Mouse (Mus musculus) intestine, embryonic 14.5 days (tissue): ENCODE measurements around the gene Spock2. TPM values are rescaled to one million over a fixed set of nuclear protein-coding genes. Genes with fewer than 3 reads are reported as not detected.
"Not testable (repeated sequence)": the region's sequence is repeated elsewhere in the genome, so short reads cannot be mapped to it uniquely, and the experiment has no call there.

Experiments
- ATAC-seq: fragments of 200-750 bp; cut with Nextera tagmentation; replicated peaks from 2 replicates; pipeline ENCODE4 v1.8.0; 2017; ENCODE audit warnings: low read depth, moderate number of reproducible peaks, moderate TSS enrichment, moderate library complexity; ENCODE audit not compliant: low FRiP score, low TSS enrichment
- DNase-seq: peaks from one replicate; pipeline ENCODE4 v3.0.0-alpha.2; 2018; ENCODE audit warnings: low spot score
- H3K27ac ChIP-seq: fragments of 300-500 bp; sonication (generic); 2 replicates; pipeline ENCODE4 v1.5.1; 2014; ENCODE audit warnings: low read depth, mild to moderate bottlenecking, control low read depth
- H3K27me3 ChIP-seq: fragments of 300-500 bp; sonication (generic); replicated peaks from 2 replicates; pipeline ENCODE4 v1.6.1; 2014; ENCODE audit warnings: low read length, control low read depth; ENCODE audit not compliant: control insufficient read depth, insufficient read depth
- H3K36me3 ChIP-seq: fragments of 300-500 bp; sonication (generic); 2 replicates; pipeline ENCODE4 v1.6.1; 2014; ENCODE audit warnings: low read length, control low read depth; ENCODE audit not compliant: control insufficient read depth, insufficient read depth
- H3K4me1 ChIP-seq: fragments of 300-500 bp; sonication (generic); replicated peaks from 2 replicates; pipeline ENCODE4 v1.6.1; 2014; ENCODE audit warnings: low read length, control low read depth, mixed read lengths; ENCODE audit not compliant: control insufficient read depth, insufficient read depth
- H3K4me2 ChIP-seq: fragments of 300-500 bp; sonication (generic); 2 replicates; pipeline ENCODE4 v1.6.1; 2014; ENCODE audit warnings: low read length
- H3K4me3 ChIP-seq: fragments of 300-500 bp; sonication (generic); 2 replicates; pipeline ENCODE4 v1.5.1; 2014; ENCODE audit warnings: low read depth, low read length, control low read depth, mixed read lengths
- H3K9ac ChIP-seq: fragments of 300-500 bp; sonication (generic); 2 replicates; pipeline ENCODE4 v1.6.1; 2014; ENCODE audit warnings: mild to moderate bottlenecking, low read length
- H3K9me3 ChIP-seq: fragments of 300-500 bp; sonication (generic); 2 replicates; pipeline ENCODE4 v1.6.1; 2016; ENCODE audit warnings: low read length, control low read depth; ENCODE audit not compliant: control insufficient read depth
- WGBS: fragments of 180-500 bp; shearing (Covaris S2); extraction: QIAGEN DNeasy Blood & Tissue Kit; methylation state at CpG from one replicate; pipeline ENCODE4 v1.1.7; 2014; 5-methylcytosine and 5-hydroxymethylcytosine counted together
- polyA plus RNA-seq: library from polyadenylated mRNA; unstranded; fragments of >200 nt; fragmentation: Nextera tagmentation; extraction: Ambion mirVana; gene quantifications from 2 replicates; pipeline ENCODE4 v1.2.1, GENCODE M21; 2014

Gene Spock2
- polyA plus RNA-seq, 1 experiment from 2014 or later, result 3.7 TPM

DNA sequence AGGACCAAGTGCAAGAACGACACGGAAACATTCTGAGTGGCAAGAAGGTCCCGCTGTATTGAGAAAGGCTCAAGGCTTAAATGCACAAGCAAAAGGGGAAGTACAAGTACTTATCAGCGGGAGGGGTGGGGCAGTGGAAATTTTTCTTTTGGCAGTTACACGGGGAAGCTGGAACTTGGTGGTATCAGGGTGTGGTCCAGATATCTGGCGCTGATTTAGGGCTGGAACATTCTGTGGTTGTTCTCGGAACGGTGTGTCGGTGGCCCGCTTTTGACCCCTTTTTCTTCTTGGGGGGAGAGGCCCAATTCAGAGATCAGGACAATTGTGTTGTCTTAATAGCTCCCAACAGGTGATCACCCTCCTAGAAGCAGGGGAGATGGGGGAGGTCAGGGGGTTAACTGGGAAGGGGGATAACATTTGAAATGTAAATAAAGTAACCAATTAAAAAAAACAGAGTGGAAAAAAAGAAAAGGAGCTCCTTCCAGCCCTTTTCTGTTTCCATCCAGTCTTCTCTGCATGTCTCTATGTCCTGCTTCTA, 41.6 kb downstream of the Spock2 start:
- 0 out of 2 replicates have a peak, but pooled peaks have one; percentile 30 for ATAC-seq
- 64% methylated on average over 10 of the region's 10 CpGs for WGBS
- H3K9ac ChIP-seq, DNase-seq, H3K36me3 ChIP-seq, H3K27ac ChIP-seq, H3K4me2 ChIP-seq, H3K4me1 ChIP-seq, H3K9me3 ChIP-seq, H3K27me3 ChIP-seq, H3K4me3 ChIP-seq: not testable (repeated sequence)

- Histone ChIP-seq H3K27ac (no peak overlapping the region), H3K9me3 (no peaks in the 10 kb centered on the region), H3K4me1 (no peaks in the 10 kb centered on the region), H3K4me3 (no peak overlapping the region), H3K27me3 (no peaks in the 10 kb centered on the region), H3K4me2 (no peak overlapping the region), H3K9ac (no peak overlapping the region), H3K36me3 (no peaks in the 10 kb centered on the region)
- WGBS, result 4% methylated on average over 5 of the region's 5 CpGs
- peak; percentile 95 for DNase-seq
- ATAC-seq, result peak; percentile 64; the same call in 1 of the 2 replicates
These were observed 42.1 kb downstream of the Spock2 start for GRCm38 (mm10) chr10:60148087-60148486.

DNA sequence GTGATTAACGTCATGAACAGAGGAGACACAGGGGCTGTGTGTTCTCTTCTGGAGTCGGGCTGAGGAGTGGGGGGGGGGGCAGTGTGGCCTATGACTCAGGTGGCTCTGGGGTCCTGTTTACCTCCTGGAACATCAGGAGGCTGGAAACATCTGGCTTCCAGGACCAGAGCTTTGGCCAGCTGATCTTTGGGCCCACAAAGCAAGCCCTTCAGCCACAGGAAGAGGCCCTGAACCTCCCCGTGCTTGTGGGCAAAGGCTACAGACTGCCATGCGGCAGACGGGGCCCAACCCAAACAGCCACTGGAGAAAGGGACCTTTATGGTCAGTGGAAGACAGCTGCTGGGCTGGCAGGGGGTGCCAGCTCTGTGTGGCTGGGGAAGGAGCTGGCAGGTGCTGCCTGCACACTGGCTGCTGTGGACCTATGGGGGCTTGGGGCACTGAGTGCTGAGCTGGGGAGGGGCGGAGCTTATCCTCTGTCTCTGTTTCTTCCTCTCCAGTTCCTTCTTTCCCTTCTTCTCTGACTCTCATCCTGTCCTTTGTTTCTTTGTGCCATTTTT, 45.2 kb downstream of the Spock2 start:
- Histone ChIP-seq H3K36me3 (no peaks in the 10 kb centered on the region), H3K4me2 (no peak overlapping the region), H3K27me3 (no peaks in the 10 kb centered on the region), H3K4me3 (no peak overlapping the region), H3K9me3 (no peaks in the 10 kb centered on the region), H3K9ac (no peak overlapping the region), H3K27ac (no peak overlapping the region), H3K4me1 (no peaks in the 10 kb centered on the region)
- no peak for DNase-seq
- WGBS, result 63% methylated on average over 6 of the region's 6 CpGs
- ATAC-seq, result no peak

DNA sequence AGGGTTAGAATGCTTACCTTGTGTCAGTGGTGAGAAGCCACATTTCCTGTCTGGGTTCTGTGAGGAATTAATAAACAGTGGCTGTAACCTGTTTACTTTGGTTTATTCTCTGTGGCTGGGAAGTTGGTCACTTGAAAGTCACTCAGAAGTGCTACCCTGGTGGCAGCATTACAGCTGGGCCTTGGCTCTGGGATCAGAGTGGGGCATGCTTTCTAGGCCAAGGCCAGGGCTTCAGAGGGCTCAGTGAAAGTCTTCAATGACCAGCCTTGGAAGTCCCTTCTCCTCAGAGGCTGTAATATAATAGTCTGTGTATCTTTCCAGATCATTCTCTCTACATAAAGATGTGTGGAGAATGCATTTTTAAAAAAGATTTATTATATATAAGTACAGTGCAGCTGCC, 50.0 kb downstream of the Spock2 start:
- no peak overlapping the region for H3K9ac ChIP-seq
- no peaks in the 10 kb centered on the region for H3K4me1 ChIP-seq
- ATAC-seq, result no peak
- H3K27ac ChIP-seq, result no peak overlapping the region
- DNase-seq, result no peak
- no peaks in the 10 kb centered on the region for H3K27me3 ChIP-seq
- H3K4me2 ChIP-seq, result no peak overlapping the region
- no peaks in the 10 kb centered on the region for H3K36me3 ChIP-seq
- no peaks in the 10 kb centered on the region for H3K9me3 ChIP-seq
- no peak overlapping the region for H3K4me3 ChIP-seq

DNA sequence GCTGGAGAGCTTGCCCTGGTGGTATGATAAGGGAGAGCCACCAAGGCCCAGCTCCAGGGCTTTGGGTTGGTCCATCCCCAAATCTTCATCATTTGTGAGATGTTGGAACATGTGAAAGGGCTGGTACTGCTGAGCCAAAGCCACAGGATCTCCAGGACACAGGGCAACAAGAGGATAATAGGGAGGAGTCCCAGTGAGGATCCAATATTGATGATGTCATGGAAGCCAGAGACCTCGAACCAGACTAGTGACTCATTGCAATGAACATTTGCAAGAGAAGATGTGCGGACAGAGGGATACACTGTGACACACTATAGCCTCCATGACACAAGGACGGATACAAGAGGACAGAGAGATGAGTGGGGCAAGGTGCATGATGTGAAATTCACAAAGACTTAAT, 52.1 kb downstream of the Spock2 start:
- no peak for ATAC-seq
- no peaks in the 10 kb centered on the region for H3K4me1 ChIP-seq
- H3K4me2 ChIP-seq, result no peak overlapping the region
- no peaks in the 10 kb centered on the region for H3K27me3 ChIP-seq
- no peaks in the 10 kb centered on the region for H3K36me3 ChIP-seq
- no peak for DNase-seq
- 83% methylated on average over 3 of the region's 3 CpGs for WGBS
- no peak overlapping the region for H3K27ac ChIP-seq
- H3K9me3 ChIP-seq, result no peaks in the 10 kb centered on the region
- no peak overlapping the region for H3K4me3 ChIP-seq
- H3K9ac ChIP-seq, result no peak overlapping the region

DNA sequence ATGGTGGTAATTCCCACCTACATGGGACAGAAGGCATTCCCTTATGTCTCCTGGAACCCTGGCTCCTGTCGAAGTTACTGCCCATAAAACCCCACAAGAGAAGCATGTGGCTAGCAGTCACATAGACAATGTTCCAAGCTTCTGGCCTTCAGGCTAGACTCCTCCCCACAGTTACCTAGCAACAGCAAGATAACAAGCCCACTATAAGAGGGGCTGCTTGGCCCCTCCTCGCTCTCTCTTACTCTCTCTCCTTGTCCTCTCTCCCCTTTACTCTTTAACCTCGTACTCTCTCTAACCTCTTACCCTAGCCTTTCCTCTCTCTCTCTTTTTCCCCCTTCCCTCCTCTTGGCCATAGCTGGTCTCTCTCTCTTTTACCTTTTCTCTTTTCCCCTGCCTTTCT, 55.4 kb downstream of the Spock2 start:
- not testable (repeated sequence) for H3K27ac ChIP-seq, ATAC-seq, H3K4me2 ChIP-seq, H3K4me1 ChIP-seq, DNase-seq, H3K4me3 ChIP-seq, H3K9me3 ChIP-seq, H3K27me3 ChIP-seq, H3K9ac ChIP-seq, H3K36me3 ChIP-seq
- WGBS, result 55% methylated on average over 3 of the region's 3 CpGs

DNA sequence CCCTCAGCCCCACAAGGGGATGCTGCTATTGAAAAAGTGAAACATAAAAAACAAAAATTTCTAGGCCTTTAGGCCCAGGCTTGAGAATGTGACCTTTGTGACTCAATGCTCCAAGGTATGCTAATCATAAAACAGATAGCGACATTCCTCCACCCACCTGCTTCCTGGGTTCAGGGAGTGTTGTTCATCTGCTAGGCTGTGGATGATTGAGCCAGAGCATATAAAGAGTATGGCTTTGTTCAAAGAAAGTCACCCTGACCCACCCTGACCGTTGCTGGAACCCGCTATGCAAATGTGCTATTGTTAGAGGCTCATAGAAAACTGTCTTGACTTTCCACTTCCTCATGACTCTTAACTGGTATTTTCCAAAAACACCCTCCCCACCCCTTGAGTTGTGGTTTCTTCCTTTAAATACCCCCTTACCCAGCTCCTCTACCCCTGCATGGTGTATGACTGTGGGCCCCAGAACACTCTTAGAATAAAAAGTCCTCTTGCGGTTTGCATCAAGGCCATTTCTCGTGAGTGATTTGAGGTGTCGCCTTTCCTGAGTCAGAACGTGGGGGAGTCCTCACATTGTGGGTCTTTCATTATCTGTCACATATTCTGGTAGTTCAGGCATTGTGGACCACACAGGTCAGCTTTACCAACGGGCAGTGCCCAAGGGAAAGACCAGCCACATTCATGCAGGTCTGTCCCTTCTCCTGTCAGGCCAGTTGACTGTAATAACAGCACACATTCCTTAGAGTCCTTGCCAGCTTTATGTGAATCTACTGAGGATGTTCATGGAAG, 56.4 kb downstream of the Spock2 start:
- not testable (repeated sequence) for H3K4me2 ChIP-seq, H3K27ac ChIP-seq, H3K9ac ChIP-seq, H3K4me1 ChIP-seq, H3K36me3 ChIP-seq, DNase-seq, ATAC-seq, H3K9me3 ChIP-seq, H3K27me3 ChIP-seq, H3K4me3 ChIP-seq
- 78% methylated on average over 8 of the region's 8 CpGs for WGBS

DNA sequence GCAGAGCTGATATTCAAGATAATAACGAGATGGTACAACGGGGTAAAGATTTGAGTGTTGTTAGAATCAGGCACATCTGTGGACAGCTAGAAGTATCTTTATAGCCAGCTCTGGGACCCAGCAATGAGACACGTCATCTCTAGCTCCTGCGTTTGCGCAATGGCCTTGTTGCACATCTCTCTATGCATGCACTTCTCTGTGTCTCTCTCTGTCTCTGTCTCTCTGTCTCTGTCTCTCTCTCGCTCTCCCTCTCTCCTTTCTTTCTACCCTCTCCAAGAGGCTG, 56.9 kb downstream of the Spock2 start:
- H3K27me3 ChIP-seq, result no peaks in the 10 kb centered on the region
- H3K27ac ChIP-seq, result no peak overlapping the region
- H3K4me3 ChIP-seq, result no peak overlapping the region
- DNase-seq (no peak), ATAC-seq (no peak)
- no peaks in the 10 kb centered on the region for H3K9me3 ChIP-seq
- WGBS, result 94% methylated on average over 6 of the region's 6 CpGs
- no peaks in the 10 kb centered on the region for H3K36me3 ChIP-seq
- no peak overlapping the region for H3K4me2 ChIP-seq
- H3K4me1 ChIP-seq, result no peaks in the 10 kb centered on the region
- no peak overlapping the region for H3K9ac ChIP-seq

DNA sequence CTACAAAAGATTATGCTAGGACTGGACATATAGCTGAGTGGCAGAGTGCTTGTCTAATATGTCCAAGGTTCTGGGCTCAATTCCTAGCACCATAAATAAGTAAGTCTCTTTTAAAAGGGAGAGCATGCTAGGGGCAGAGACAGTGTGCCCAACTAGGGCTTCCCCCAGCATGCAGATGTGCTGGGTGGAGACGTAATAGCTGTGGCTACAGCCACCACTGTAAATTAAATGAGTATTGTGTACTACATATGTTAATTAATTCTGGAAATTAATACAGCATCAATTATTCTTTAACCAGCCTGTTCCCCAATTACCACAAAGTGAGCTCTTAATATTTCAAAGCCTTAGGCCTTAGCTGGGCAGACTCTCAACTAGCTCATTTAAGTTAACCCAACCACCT, 58.9 kb downstream of the Spock2 start:
- H3K4me2 ChIP-seq, result no peak overlapping the region
- no peaks in the 10 kb centered on the region for H3K4me1 ChIP-seq
- H3K4me3 ChIP-seq, result no peak overlapping the region
- 81% methylated on average over 1 of the region's 1 CpGs for WGBS
- H3K9ac ChIP-seq, result no peak overlapping the region
- no peaks in the 10 kb centered on the region for H3K36me3 ChIP-seq
- no peak for ATAC-seq
- no peak overlapping the region for H3K27ac ChIP-seq
- H3K9me3 ChIP-seq, result no peaks in the 10 kb centered on the region
- DNase-seq, result no peak
- no peaks in the 10 kb centered on the region for H3K27me3 ChIP-seq
